Mouse (Mus musculus): ENCODE measurements around the gene Cabp1. TPM values are rescaled to one million over a fixed set of nuclear protein-coding genes. Genes with fewer than 3 reads are reported as not detected.
A peak's percentile ranks its signal among the peaks of the same experiment; 100 is the strongest.

Cabp1 gene
- polyA plus RNA-seq, 1 experiment = 3.1 TPM

DNA sequence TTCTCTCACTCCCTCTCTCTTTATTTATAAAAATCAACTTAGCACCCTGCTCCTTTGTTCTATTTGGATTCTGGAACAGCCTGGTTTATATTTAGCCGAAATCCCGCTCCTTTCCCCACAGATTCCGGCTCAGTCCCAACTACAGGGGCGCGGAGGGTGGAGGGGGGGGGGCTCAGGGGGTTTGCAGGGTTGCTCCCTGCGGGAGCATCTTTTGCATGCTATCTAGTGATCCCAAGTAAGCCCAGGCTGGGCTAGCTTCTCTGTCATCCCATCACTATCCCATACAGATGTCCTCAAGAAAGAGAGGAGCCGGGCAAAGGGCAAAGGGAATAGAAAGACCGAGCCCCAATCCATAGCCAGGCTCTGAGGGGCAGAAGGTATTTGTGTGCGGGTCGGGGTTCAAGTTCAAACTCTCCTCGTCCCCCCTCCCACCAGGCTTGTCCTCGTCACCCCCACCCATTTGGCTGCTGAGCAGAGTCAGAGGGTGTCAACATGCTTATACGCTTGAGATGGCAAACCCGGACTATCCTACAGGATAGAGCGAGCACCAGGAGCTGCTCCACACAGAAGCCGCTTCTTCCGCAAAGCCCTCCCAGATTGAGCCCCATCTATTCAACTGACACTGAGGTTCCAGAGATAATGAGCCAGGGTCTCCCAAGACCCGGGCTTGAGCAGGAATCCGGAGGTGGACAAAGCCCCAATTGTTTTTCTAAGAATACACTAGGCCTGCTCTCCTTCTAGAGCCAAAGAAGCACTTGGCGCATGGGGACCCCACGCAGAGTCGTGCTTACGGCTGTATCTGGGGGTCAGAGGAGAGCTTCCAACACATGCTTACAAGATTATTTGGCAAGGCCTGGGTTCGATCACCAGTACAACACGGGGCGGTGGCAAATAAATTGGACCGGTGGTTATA lies 21.3 kb upstream of the Cabp1 start:
- Histone ChIP-seq H3ac (ENCODE audit: control insufficient read depth, insufficient read length) (no peak overlapping the region), H3K36me3 (ENCODE audit: control insufficient read depth, insufficient read depth) (no peaks in the 10 kb centered on the region), H3K4me2 (ENCODE audit: low read depth) (peak overlapping the region; percentile 46), H3K79me2 (ENCODE audit: control insufficient read depth, insufficient read depth) (no peaks in the 10 kb centered on the region), H3K27me3 (ENCODE audit: control insufficient read depth, insufficient read depth, insufficient read length) (no peaks in the 10 kb centered on the region), H3K4me3 (no peak overlapping the region)
- TF ChIP-seq USF1 (IDR thresholded peaks at IDR 0.05; ENCODE audit: low read depth) = no peak
- no peak for TF ChIP-seq MYOG (IDR thresholded peaks at IDR 0.05; ENCODE audit: control insufficient read depth in 1 of 3, insufficient read depth in 1 of 3, insufficient read length in 2 of 3, low read depth in 2 of 3)

DNA sequence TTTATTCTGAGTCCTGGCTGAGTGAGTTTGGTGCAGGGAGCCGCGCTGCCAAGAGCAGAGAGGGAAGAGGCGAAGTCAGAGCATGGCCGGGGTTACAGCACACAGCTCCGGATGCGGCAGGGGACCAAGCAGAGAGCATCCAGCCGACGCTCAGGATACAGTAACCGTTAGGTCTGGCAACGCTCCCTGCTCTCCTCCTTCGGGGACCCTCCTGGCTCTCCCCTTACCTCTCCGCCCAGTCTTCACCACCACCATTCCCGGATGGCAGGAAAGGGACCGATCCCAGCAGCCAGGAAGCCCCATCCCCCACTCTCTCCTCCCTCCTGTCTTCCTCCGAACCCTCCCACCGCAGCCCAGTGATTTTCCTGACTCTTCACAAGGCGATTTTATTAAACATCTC lies 20.7 kb upstream of the Cabp1 start:
- Histone ChIP-seq H3K27me3 (ENCODE audit: control insufficient read depth, insufficient read depth, insufficient read length) (no peaks in the 10 kb centered on the region), H3K36me3 (ENCODE audit: control insufficient read depth, insufficient read depth) (no peaks in the 10 kb centered on the region), H3K4me2 (ENCODE audit: low read depth) (peak overlapping the region; percentile 46), H3K4me3 (no peak overlapping the region), H3K79me2 (ENCODE audit: control insufficient read depth, insufficient read depth) (no peaks in the 10 kb centered on the region), H3ac (ENCODE audit: control insufficient read depth, insufficient read length) (no peak overlapping the region)
- TF ChIP-seq REST (IDR thresholded peaks at IDR 0.05; ENCODE audit: insufficient read depth, insufficient read length) (no peak), MAX (IDR thresholded peaks at IDR 0.05; ENCODE audit: low read depth) (no peak), USF1 (IDR thresholded peaks at IDR 0.05; ENCODE audit: low read depth) (no peak), CEBPB (IDR thresholded peaks at IDR 0.05; ENCODE audit: insufficient read depth, poor library complexity, severe bottlenecking) (no peak), MYOG (IDR thresholded peaks at IDR 0.05; ENCODE audit: control insufficient read depth in 1 of 3, insufficient read depth in 1 of 3, insufficient read length in 2 of 3, low read depth in 2 of 3) (no peak), TCF12 (IDR thresholded peaks at IDR 0.05; ENCODE audit: insufficient read depth, poor library complexity, severe bottlenecking) (no peak), MYOD1 (IDR thresholded peaks at IDR 0.05; ENCODE audit: control insufficient read depth in 1 of 3, insufficient read length in 2 of 3, low read depth in 2 of 3) (no peak), TCF3 (IDR thresholded peaks at IDR 0.05; ENCODE audit: insufficient read length, low read depth) (no peak), POLR2A (IDR thresholded peaks at IDR 0.05; ENCODE audit: insufficient read length, low read depth) (no peak), POLR2AphosphoS2 (IDR thresholded peaks at IDR 0.05; ENCODE audit: insufficient read length, low read depth) (no peak)

GRCm38 (mm10) chr5:115212861-115213260 lies 18.7 kb upstream of the Cabp1 start:
- peak in 1 of 3 experiments; percentile 34 for TF ChIP-seq MYOD1 (IDR thresholded peaks at IDR 0.05; ENCODE audit: control insufficient read depth in 1 of 3, insufficient read length in 2 of 3, low read depth in 2 of 3)
- TF ChIP-seq TCF12 (IDR thresholded peaks at IDR 0.05; ENCODE audit: insufficient read depth, poor library complexity, severe bottlenecking) = no peak
- H3K36me3 ChIP-seq (ENCODE audit: control insufficient read depth, insufficient read depth) = no peaks in the 10 kb centered on the region
- H3K4me2 ChIP-seq (ENCODE audit: low read depth) = no peak overlapping the region
- H3K27me3 ChIP-seq (ENCODE audit: control insufficient read depth, insufficient read depth, insufficient read length) = no peaks in the 10 kb centered on the region
- H3K4me3 ChIP-seq = no peak overlapping the region
- H3K79me2 ChIP-seq (ENCODE audit: control insufficient read depth, insufficient read depth) = no peaks in the 10 kb centered on the region
- H3ac ChIP-seq (ENCODE audit: control insufficient read depth, insufficient read length) = no peak overlapping the region

GRCm38 (mm10) chr5:115212451-115212850 lies 18.3 kb upstream of the Cabp1 start:
- H3ac ChIP-seq (ENCODE audit: control insufficient read depth, insufficient read length) = no peak overlapping the region
- H3K36me3 ChIP-seq (ENCODE audit: control insufficient read depth, insufficient read depth) = no peaks in the 10 kb centered on the region
- no peaks in the 10 kb centered on the region for H3K79me2 ChIP-seq (ENCODE audit: control insufficient read depth, insufficient read depth)
- no peaks in the 10 kb centered on the region for H3K27me3 ChIP-seq (ENCODE audit: control insufficient read depth, insufficient read depth, insufficient read length)
- H3K4me2 ChIP-seq (ENCODE audit: low read depth) = no peak overlapping the region
- TF ChIP-seq REST (IDR thresholded peaks at IDR 0.05; ENCODE audit: insufficient read depth, insufficient read length) = no peak
- TF ChIP-seq TCF3 (IDR thresholded peaks at IDR 0.05; ENCODE audit: insufficient read length, low read depth) = no peak
- no peak for TF ChIP-seq POLR2AphosphoS2 (IDR thresholded peaks at IDR 0.05; ENCODE audit: insufficient read length, low read depth)
- no peak for TF ChIP-seq POLR2A (IDR thresholded peaks at IDR 0.05; ENCODE audit: insufficient read length, low read depth)
- no peak for TF ChIP-seq E2F4 (IDR thresholded peaks at IDR 0.05; ENCODE audit: insufficient read depth)
- no peak for TF ChIP-seq TCF12 (IDR thresholded peaks at IDR 0.05; ENCODE audit: insufficient read depth, poor library complexity, severe bottlenecking)
- TF ChIP-seq MYOD1 (IDR thresholded peaks at IDR 0.05; ENCODE audit: control insufficient read depth in 1 of 3, insufficient read length in 2 of 3, low read depth in 2 of 3) = no peak
- no peak for TF ChIP-seq MAX (IDR thresholded peaks at IDR 0.05; ENCODE audit: low read depth)
- TF ChIP-seq CEBPB (IDR thresholded peaks at IDR 0.05; ENCODE audit: insufficient read depth, poor library complexity, severe bottlenecking) = no peak
- TF ChIP-seq SRF (IDR thresholded peaks at IDR 0.05; ENCODE audit: control insufficient read depth, insufficient read length, low read depth) = no peak
- TF ChIP-seq USF1 (IDR thresholded peaks at IDR 0.05; ENCODE audit: low read depth) = no peak
- TF ChIP-seq MYOG (IDR thresholded peaks at IDR 0.05; ENCODE audit: control insufficient read depth in 1 of 3, insufficient read depth in 1 of 3, insufficient read length in 2 of 3, low read depth in 2 of 3) = no peak
- H3K4me3 ChIP-seq = no peak overlapping the region

GRCm38 (mm10) chr5:115210380-115210779 lies 16.2 kb upstream of the Cabp1 start:
- Histone ChIP-seq H3K4me3 (no peak overlapping the region), H3K27me3 (ENCODE audit: control insufficient read depth, insufficient read depth, insufficient read length) (no peaks in the 10 kb centered on the region), H3ac (ENCODE audit: control insufficient read depth, insufficient read length) (no peak overlapping the region), H3K4me2 (ENCODE audit: low read depth) (no peak overlapping the region), H3K79me2 (ENCODE audit: control insufficient read depth, insufficient read depth) (no peaks in the 10 kb centered on the region), H3K36me3 (ENCODE audit: control insufficient read depth, insufficient read depth) (no peaks in the 10 kb centered on the region)
- no peak for TF ChIP-seq POLR2A (IDR thresholded peaks at IDR 0.05; ENCODE audit: insufficient read length, low read depth)
- no peak for TF ChIP-seq TCF3 (IDR thresholded peaks at IDR 0.05; ENCODE audit: insufficient read length, low read depth)
- TF ChIP-seq USF1 (IDR thresholded peaks at IDR 0.05; ENCODE audit: low read depth) = no peak
- no peak for TF ChIP-seq MAX (IDR thresholded peaks at IDR 0.05; ENCODE audit: low read depth)

Measured in myocyte (in vitro differentiated cells).